Mouse (Mus musculus): ENCODE measurements at regions not wholly inside any gene's neighbourhood (a gene's known extent, or its start where the extent isn't known, plus 50 kb on each side); places are given as distances from the start of the nearest gene placed in this dataset.

DNA sequence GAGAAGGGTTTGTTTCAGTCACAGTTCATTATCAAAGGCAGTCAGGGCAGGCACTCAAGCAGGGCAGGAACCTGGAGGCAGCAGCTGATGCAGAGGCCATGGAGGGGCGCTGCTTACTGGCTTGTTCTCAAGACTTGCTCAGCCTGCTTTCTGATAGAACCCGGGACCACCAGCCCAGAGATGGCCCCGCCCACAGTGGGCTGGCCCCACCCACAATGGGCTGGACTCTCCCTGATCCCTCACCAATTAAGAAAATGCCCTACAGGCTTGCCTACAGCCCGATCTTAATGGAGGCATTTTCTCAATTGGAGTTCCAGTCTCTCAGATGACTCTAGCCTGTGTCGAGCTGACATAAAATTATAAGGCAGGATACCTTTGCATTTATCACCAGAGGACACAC, 129.7 kb downstream of the Cryba4 start:
- 10% methylated on average over 5 of the region's 5 CpGs for WGBS
- DNase-seq (ENCODE audit: low spot score) = no peak
- H3K9ac ChIP-seq (replicated peaks; ENCODE audit: low read length, poor library complexity, severe bottlenecking) = no peak overlapping the region

DNA sequence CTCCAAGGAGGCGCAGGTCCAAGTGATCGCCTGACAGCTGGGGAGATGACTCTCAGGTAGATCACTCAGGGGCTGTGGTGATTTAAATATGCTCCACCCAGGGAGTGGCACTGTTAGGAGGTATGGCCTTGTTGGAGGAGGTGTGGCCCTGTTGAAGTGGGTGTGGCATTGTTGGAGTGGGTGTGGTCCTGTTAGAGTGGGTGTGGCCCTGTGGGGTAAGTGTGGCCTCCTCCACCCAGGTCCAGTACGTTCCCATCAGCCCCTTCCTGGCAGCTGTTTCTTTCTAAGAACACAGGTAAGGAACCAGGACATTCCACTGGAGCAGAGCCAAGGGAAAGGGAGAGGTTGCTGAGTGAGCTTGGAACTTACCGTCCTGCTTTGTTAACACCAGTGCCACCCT, 125.1 kb downstream of the Cryba4 start:
- ATAC-seq (ENCODE audit: low FRiP score) = no peak
- Histone ChIP-seq H3K4me1 (ENCODE audit: insufficient read depth, low read length) (no peaks in the 10 kb centered on the region), H3K9me3 (ENCODE audit: low read length) (no peaks in the 10 kb centered on the region), H3K36me3 (ENCODE audit: insufficient read depth, low read length) (no peaks in the 10 kb centered on the region), H3K27me3 (ENCODE audit: insufficient read depth, low read length) (no peaks in the 10 kb centered on the region), H3K9ac (replicated peaks; ENCODE audit: low read length, poor library complexity, severe bottlenecking) (no peak overlapping the region), H3K27ac (ENCODE audit: low read depth, low read length) (no peak overlapping the region), H3K4me3 (ENCODE audit: low read depth, low read length) (no peak overlapping the region), H3K4me2 (ENCODE audit: low read depth, low read length, poor library complexity, severe bottlenecking) (no peak overlapping the region)
- no peak for DNase-seq (ENCODE audit: low spot score)
- WGBS = 84% methylated on average over 4 of the region's 4 CpGs
- TF ChIP-seq CTCF (IDR thresholded peaks at IDR 0.05) = no peak

More for the DNA sequence above, 129.7 kb downstream of the Cryba4 start:
- Histone ChIP-seq H3K9me3 (ENCODE audit: low read length) (no peaks in the 10 kb centered on the region), H3K4me1 (ENCODE audit: insufficient read depth, low read length) (0 out of 2 replicates have a peak, but pooled peaks cover 3% of the 10 kb centered on the region), H3K36me3 (ENCODE audit: insufficient read depth, low read length) (no peaks in the 10 kb centered on the region), H3K4me3 (ENCODE audit: low read depth, low read length) (no peak overlapping the region), H3K27me3 (ENCODE audit: insufficient read depth, low read length) (no peaks in the 10 kb centered on the region), H3K27ac (ENCODE audit: low read depth, low read length) (no peak overlapping the region), H3K4me2 (ENCODE audit: low read depth, low read length, poor library complexity, severe bottlenecking) (no peak overlapping the region)
- ATAC-seq (ENCODE audit: low FRiP score) = no peak
- no peak for TF ChIP-seq CTCF (IDR thresholded peaks at IDR 0.05)

DNA sequence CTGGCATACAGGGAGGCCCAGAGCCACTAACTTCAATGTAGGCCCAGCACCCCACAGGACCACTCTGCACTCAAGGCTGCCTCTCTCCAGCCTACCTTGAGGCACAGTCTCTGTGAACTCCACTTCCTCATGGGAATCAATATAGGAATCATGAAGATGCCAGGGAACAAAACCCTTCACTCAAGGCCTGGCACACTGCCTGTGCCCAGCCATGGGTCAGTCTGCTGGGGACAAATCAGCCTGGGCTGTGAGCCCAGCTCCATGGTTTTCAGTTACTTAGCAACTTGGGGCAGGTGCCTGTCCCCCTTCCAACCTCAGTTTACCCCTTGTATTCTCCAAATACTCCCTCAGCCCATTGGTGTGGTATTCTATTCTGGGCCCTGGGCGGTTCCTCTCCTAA, 119.6 kb downstream of the Cryba4 start:
- Histone ChIP-seq H3K4me2 (ENCODE audit: low read depth, low read length, poor library complexity, severe bottlenecking) (no peak overlapping the region), H3K9me3 (ENCODE audit: low read length) (no peaks in the 10 kb centered on the region), H3K27ac (ENCODE audit: low read depth, low read length) (no peak overlapping the region), H3K27me3 (ENCODE audit: insufficient read depth, low read length) (no peaks in the 10 kb centered on the region), H3K4me1 (ENCODE audit: insufficient read depth, low read length) (peaks cover 5% of the 10 kb centered on the region; the same call in 1 of the 2 replicates), H3K4me3 (ENCODE audit: low read depth, low read length) (no peak overlapping the region), H3K36me3 (ENCODE audit: insufficient read depth, low read length) (no peaks in the 10 kb centered on the region), H3K9ac (replicated peaks; ENCODE audit: low read length, poor library complexity, severe bottlenecking) (no peak overlapping the region)
- TF ChIP-seq CTCF (IDR thresholded peaks at IDR 0.05) = no peak
- DNase-seq (ENCODE audit: low spot score) (peak; percentile 78), ATAC-seq (ENCODE audit: low FRiP score) (no peak)
- 84% methylated on average over 1 of the region's 1 CpGs for WGBS

DNA sequence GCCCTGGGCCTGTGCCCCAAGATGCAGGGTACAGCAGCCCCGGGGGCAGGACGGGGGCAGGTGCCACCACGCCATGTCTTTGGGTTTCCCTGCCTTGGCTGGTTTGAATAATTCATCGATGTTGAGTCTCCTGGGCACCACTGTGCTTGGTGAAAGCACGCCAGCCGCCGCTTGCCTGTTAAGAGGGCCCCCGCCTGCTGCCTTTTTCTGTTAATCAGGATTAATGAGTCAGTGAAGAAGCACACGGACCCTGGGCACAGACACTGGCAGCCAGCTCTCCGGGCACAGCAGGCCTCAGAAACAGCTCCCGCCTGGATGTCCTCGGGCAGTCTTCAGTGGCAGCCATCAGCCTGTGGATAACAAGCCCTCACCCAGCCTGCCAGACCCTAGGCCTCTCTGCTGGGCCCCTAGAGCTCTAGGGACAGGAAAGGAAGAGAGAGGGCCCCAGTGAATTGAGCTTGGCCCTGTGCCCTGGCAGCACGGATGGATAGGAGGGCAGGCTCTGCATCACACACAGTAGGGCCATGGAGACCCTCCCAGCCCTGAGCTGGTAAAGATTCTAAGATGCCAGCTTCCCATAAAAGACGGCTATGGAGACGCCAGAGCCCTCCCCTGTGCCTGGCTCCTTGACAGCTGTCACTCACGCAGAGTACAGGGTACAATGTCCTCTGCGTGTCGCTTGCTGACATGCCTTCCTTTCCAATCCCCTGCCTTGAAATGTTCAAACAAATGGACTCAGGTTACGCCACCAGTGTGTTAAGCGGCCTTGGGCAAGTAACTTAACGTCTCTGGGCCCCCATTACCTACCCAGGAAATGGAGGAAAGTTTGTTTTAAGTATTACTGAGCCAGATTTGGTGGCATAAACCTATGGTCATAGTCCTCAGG, 118.4 kb downstream of the Cryba4 start:
- Histone ChIP-seq H3K4me2 (ENCODE audit: low read depth, low read length, poor library complexity, severe bottlenecking) (no peak overlapping the region), H3K36me3 (ENCODE audit: insufficient read depth, low read length) (no peaks in the 10 kb centered on the region), H3K9me3 (ENCODE audit: low read length) (no peaks in the 10 kb centered on the region), H3K27me3 (ENCODE audit: insufficient read depth, low read length) (no peaks in the 10 kb centered on the region), H3K4me3 (ENCODE audit: low read depth, low read length) (no peak overlapping the region), H3K9ac (replicated peaks; ENCODE audit: low read length, poor library complexity, severe bottlenecking) (0 out of 2 replicates have a peak overlapping the region, but pooled peaks have one; percentile 15), H3K27ac (ENCODE audit: low read depth, low read length) (peak overlapping the region; percentile 64), H3K4me1 (ENCODE audit: insufficient read depth, low read length) (peaks cover 5% of the 10 kb centered on the region; the same call in 1 of the 2 replicates)
- no peak for TF ChIP-seq CTCF (IDR thresholded peaks at IDR 0.05)
- ATAC-seq (ENCODE audit: low FRiP score) = peak; percentile 80
- peak; percentile 93 for DNase-seq (ENCODE audit: low spot score)
- WGBS = 29% methylated on average over 21 of the region's 21 CpGs

- Histone ChIP-seq H3K4me3 (ENCODE audit: low read depth, low read length) (no peak overlapping the region), H3K27me3 (ENCODE audit: insufficient read depth, low read length) (0 out of 2 replicates have a peak, but pooled peaks cover 3% of the 10 kb centered on the region), H3K4me2 (ENCODE audit: low read depth, low read length, poor library complexity, severe bottlenecking) (no peak overlapping the region), H3K9me3 (ENCODE audit: low read length) (no peaks in the 10 kb centered on the region), H3K36me3 (ENCODE audit: insufficient read depth, low read length) (no peaks in the 10 kb centered on the region), H3K27ac (ENCODE audit: low read depth, low read length) (no peak overlapping the region), H3K9ac (replicated peaks; ENCODE audit: low read length, poor library complexity, severe bottlenecking) (no peak overlapping the region), H3K4me1 (ENCODE audit: insufficient read depth, low read length) (peaks cover 5% of the 10 kb centered on the region; the same call in 1 of the 2 replicates)
- WGBS = 29% methylated on average over 10 of the region's 14 CpGs
- DNase-seq (ENCODE audit: low spot score) (no peak), ATAC-seq (ENCODE audit: low FRiP score) (no peak)
- no peak for TF ChIP-seq CTCF (IDR thresholded peaks at IDR 0.05)
Observed at GRCm38 (mm10) chr5:112136646-112137045, 115.7 kb downstream of the Cryba4 start.

DNA sequence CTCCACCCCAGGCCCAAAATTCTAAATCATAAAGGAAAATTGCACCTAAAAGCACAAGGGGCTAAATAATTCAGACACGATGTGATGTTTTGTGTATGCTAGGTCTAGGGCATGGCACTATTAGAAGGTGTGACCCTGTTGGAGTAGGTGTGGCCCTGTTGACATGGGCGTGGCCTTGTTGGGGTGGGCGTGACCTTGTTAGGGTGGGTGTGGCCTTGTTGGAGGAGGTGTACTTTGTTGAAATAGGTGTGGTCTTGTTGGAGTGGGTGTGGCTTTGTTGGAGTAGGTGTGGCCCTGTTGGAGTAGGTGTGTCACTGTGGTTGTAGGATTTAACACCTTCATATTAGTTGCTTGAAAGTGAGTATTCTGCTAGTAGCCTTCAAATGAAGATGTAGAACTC, 114.1 kb downstream of the Cryba4 start:
- no peak for TF ChIP-seq CTCF (IDR thresholded peaks at IDR 0.05)
- 92% methylated on average over 3 of the region's 3 CpGs for WGBS
- DNase-seq (ENCODE audit: low spot score) = no peak
- H3K4me1 ChIP-seq (ENCODE audit: insufficient read depth, low read length) = peaks cover 5% of the 10 kb centered on the region; the same call in 1 of the 2 replicates
- 0 out of 2 replicates have a peak, but pooled peaks cover 3% of the 10 kb centered on the region for H3K27me3 ChIP-seq (ENCODE audit: insufficient read depth, low read length)
- no peaks in the 10 kb centered on the region for H3K9me3 ChIP-seq (ENCODE audit: low read length)
- no peak overlapping the region for H3K4me3 ChIP-seq (ENCODE audit: low read depth, low read length)
- H3K4me2 ChIP-seq (ENCODE audit: low read depth, low read length, poor library complexity, severe bottlenecking) = no peak overlapping the region
- H3K36me3 ChIP-seq (ENCODE audit: insufficient read depth, low read length) = no peaks in the 10 kb centered on the region
- ATAC-seq (ENCODE audit: low FRiP score) = no peak
- H3K27ac ChIP-seq (ENCODE audit: low read depth, low read length) = no peak overlapping the region
- no peak overlapping the region for H3K9ac ChIP-seq (replicated peaks; ENCODE audit: low read length, poor library complexity, severe bottlenecking)
